Mouse (Mus musculus) heart, adult 18-20 months (tissue): ENCODE measurements at regions not wholly inside any gene's neighbourhood (a gene's known extent, or its start where the extent isn't known, plus 50 kb on each side); places are given as distances from the start of the nearest gene placed in this dataset.
"Not testable (repeated sequence)": the region's sequence is repeated elsewhere in the genome, so short reads cannot be mapped to it uniquely, and the experiment has no call there.

ENCODE experiments used
- DNase-seq, 2 experiments: peaks; one replicate each; pipeline ENCODE4 v3.0.0; 2021 to 2022; ENCODE audit warnings: mixed read lengths in 1 of 2

GRCm38 (mm10) chr6:62889194-62889593 is 366.5 kb upstream of the Grid2 start:
- no peak for DNase-seq

GRCm38 (mm10) chr6:62912758-62913157 is 342.9 kb upstream of the Grid2 start:
- no peak for DNase-seq

- DNase-seq: not testable (repeated sequence)
These were observed 338.6 kb upstream of the Grid2 start for GRCm38 (mm10) chr6:62917059-62917458.

- peak; percentile 11 to 15 for DNase-seq
These were observed 337.7 kb upstream of the Grid2 start for GRCm38 (mm10) chr6:62917956-62918355.

- peak in 1 of 2 experiments; percentile 17 for DNase-seq
These were observed 336.6 kb upstream of the Grid2 start for GRCm38 (mm10) chr6:62919092-62919491.
